Mouse (Mus musculus): Measurements from ENCODE around the gene Coro1c. TPM values are rescaled to one million over a fixed set of nuclear protein-coding genes. Genes with fewer than 3 reads are reported as not detected.

The Coro1c gene
- polyA plus RNA-seq, 1 experiment: 66.1 TPM

DNA sequence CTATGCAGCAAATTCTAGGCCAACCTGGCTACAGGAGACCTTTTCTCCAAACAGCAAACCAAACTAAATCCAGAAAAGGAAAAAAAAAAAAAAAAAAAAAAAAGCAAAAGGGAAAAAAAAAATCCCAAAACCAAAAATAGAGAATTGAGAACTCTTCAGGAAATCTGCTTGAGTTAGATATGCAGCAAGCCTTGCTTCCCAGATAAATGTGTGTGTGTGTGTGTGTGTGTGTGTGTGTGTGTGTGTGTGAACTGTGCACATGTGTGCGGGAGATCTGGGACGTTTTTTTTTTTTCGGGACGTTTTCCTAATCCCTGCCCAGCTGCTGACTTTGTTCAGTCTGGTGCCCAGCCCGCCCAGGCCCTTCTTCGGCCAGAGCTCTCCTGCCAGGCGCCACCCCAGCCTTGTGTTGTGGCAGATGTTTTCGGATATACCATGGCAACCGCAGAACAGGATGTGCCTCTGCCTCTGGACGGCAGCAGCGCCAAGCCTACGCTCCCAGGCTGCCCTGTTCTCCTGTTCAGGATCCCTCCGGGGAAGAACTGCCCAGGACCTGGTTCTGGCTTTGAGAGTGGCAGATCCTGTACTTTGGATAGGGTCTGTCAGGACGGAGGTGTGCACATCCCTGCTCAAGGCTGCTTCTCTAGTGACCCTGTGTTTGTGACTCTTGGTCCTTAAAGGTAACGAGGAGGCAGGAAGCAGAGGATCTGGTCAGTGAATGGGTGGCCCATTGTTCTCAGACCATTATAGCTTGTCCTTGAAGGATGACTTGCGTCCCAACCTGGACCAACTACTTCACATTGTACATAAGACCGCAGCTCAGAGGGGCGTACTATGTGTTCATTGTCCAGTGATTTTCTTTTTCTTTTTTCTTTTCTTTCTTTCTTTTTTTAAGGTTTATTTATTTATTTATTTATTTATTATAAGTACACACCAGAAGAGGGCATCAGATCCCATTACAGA is 22.4 kb upstream of the Coro1c start:
- TF ChIP-seq POLR2A (IDR thresholded peaks at IDR 0.05; ENCODE audit: extremely low read depth, insufficient read depth, low read length) (no peak), CTCF (IDR thresholded peaks at IDR 0.05; ENCODE audit: extremely low read depth, insufficient read depth, low read length) (no peak)
- Histone ChIP-seq H3K4me3 (ENCODE audit: insufficient read depth, low read length) (no peak overlapping the region), H3K4me1 (ENCODE audit: control insufficient read depth, insufficient read depth, low read length) (peaks cover 6% of the 10 kb centered on the region), H3K27ac (ENCODE audit: insufficient read depth, low read length) (no peak overlapping the region)

GRCm38 (mm10) chr5:113929950-113930647 is 21.5 kb upstream of the Coro1c start:
- H3K4me3 ChIP-seq (ENCODE audit: insufficient read depth, low read length): no peak overlapping the region
- peaks cover 6% of the 10 kb centered on the region for H3K4me1 ChIP-seq (ENCODE audit: control insufficient read depth, insufficient read depth, low read length)
- H3K27ac ChIP-seq (ENCODE audit: insufficient read depth, low read length): no peak overlapping the region
- no peak for TF ChIP-seq POLR2A (IDR thresholded peaks at IDR 0.05; ENCODE audit: extremely low read depth, insufficient read depth, low read length)
- TF ChIP-seq CTCF (IDR thresholded peaks at IDR 0.05; ENCODE audit: extremely low read depth, insufficient read depth, low read length): no peak

DNA sequence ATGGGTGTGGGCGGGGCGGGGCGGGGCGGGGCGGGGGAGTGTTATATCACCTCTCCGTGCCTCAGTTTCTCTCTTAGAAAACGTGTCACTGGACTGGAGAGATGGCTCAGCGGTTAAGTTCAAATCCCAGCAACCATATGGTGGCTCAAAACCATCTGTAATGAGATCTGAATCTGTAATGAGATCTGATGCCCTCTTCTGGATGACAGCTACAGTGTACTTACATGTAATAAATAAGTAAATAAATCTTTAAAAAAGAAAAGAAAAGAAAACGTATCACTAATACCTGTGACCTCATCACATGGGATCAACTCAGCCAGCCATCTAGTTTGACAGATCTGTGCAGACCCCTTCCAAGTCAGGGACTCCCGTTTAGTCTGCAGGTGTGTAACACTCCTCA is 21.0 kb upstream of the Coro1c start:
- no peak for TF ChIP-seq CTCF (IDR thresholded peaks at IDR 0.05; ENCODE audit: extremely low read depth, insufficient read depth, low read length)
- no peak for TF ChIP-seq POLR2A (IDR thresholded peaks at IDR 0.05; ENCODE audit: extremely low read depth, insufficient read depth, low read length)
- Histone ChIP-seq H3K27ac (ENCODE audit: insufficient read depth, low read length) (no peak overlapping the region), H3K4me1 (ENCODE audit: control insufficient read depth, insufficient read depth, low read length) (peaks cover 6% of the 10 kb centered on the region), H3K4me3 (ENCODE audit: insufficient read depth, low read length) (no peak overlapping the region)

- Histone ChIP-seq H3K4me1 (ENCODE audit: control insufficient read depth, insufficient read depth, low read length) (no peaks in the 10 kb centered on the region), H3K27ac (ENCODE audit: insufficient read depth, low read length) (no peak overlapping the region), H3K4me3 (ENCODE audit: insufficient read depth, low read length) (no peak overlapping the region)
- no peak for TF ChIP-seq CTCF (IDR thresholded peaks at IDR 0.05; ENCODE audit: extremely low read depth, insufficient read depth, low read length)
- no peak for TF ChIP-seq POLR2A (IDR thresholded peaks at IDR 0.05; ENCODE audit: extremely low read depth, insufficient read depth, low read length)
Measured at GRCm38 (mm10) chr5:113924608-113925007, 16.1 kb upstream of the Coro1c start.

- no peaks in the 10 kb centered on the region for H3K4me1 ChIP-seq (ENCODE audit: control insufficient read depth, insufficient read depth, low read length)
- no peak overlapping the region for H3K27ac ChIP-seq (ENCODE audit: insufficient read depth, low read length)
- no peak overlapping the region for H3K4me3 ChIP-seq (ENCODE audit: insufficient read depth, low read length)
- no peak for TF ChIP-seq POLR2A (IDR thresholded peaks at IDR 0.05; ENCODE audit: extremely low read depth, insufficient read depth, low read length)
- TF ChIP-seq CTCF (IDR thresholded peaks at IDR 0.05; ENCODE audit: extremely low read depth, insufficient read depth, low read length): no peak
Measured at GRCm38 (mm10) chr5:113921310-113922166, 13.0 kb upstream of the Coro1c start.

GRCm38 (mm10) chr5:113919060-113919459 is 10.5 kb upstream of the Coro1c start:
- Histone ChIP-seq H3K4me1 (ENCODE audit: control insufficient read depth, insufficient read depth, low read length) (no peaks in the 10 kb centered on the region), H3K27ac (ENCODE audit: insufficient read depth, low read length) (no peak overlapping the region), H3K4me3 (ENCODE audit: insufficient read depth, low read length) (no peak overlapping the region)
- TF ChIP-seq POLR2A (IDR thresholded peaks at IDR 0.05; ENCODE audit: extremely low read depth, insufficient read depth, low read length) (no peak), CTCF (IDR thresholded peaks at IDR 0.05; ENCODE audit: extremely low read depth, insufficient read depth, low read length) (no peak)

GRCm38 (mm10) chr5:113918654-113919053 is 10.1 kb upstream of the Coro1c start:
- Histone ChIP-seq H3K4me3 (ENCODE audit: insufficient read depth, low read length) (no peak overlapping the region), H3K27ac (ENCODE audit: insufficient read depth, low read length) (no peak overlapping the region), H3K4me1 (ENCODE audit: control insufficient read depth, insufficient read depth, low read length) (no peaks in the 10 kb centered on the region)
- TF ChIP-seq POLR2A (IDR thresholded peaks at IDR 0.05; ENCODE audit: extremely low read depth, insufficient read depth, low read length) (no peak), CTCF (IDR thresholded peaks at IDR 0.05; ENCODE audit: extremely low read depth, insufficient read depth, low read length) (no peak)

GRCm38 (mm10) chr5:113910705-113911104 is 2.1 kb upstream of the Coro1c start:
- Histone ChIP-seq H3K27ac (ENCODE audit: insufficient read depth, low read length) (no peak overlapping the region), H3K4me3 (ENCODE audit: insufficient read depth, low read length) (no peak overlapping the region), H3K4me1 (ENCODE audit: control insufficient read depth, insufficient read depth, low read length) (peaks cover 2% of the 10 kb centered on the region; the same call in 1 of the 2 replicates)
- no peak for TF ChIP-seq CTCF (IDR thresholded peaks at IDR 0.05; ENCODE audit: extremely low read depth, insufficient read depth, low read length)
- no peak for TF ChIP-seq POLR2A (IDR thresholded peaks at IDR 0.05; ENCODE audit: extremely low read depth, insufficient read depth, low read length)
